Mouse (Mus musculus): ENCODE measurements around the gene Pcsk7. TPM values are rescaled to one million over a fixed set of nuclear protein-coding genes. Genes with fewer than 3 reads are reported as not detected.

The Pcsk7 gene
- polyA plus RNA-seq, 1 experiment: 17.2 TPM

- TF ChIP-seq POLR2A (IDR thresholded peaks at IDR 0.05; ENCODE audit: insufficient read length, low read depth): no peak
- TF ChIP-seq MYOD1 (IDR thresholded peaks at IDR 0.05; ENCODE audit: control insufficient read depth in 1 of 3, insufficient read length in 2 of 3, low read depth in 2 of 3): no peak
- TF ChIP-seq TCF3 (IDR thresholded peaks at IDR 0.05; ENCODE audit: insufficient read length, low read depth): no peak
- no peak for TF ChIP-seq REST (IDR thresholded peaks at IDR 0.05; ENCODE audit: insufficient read depth, insufficient read length)
- TF ChIP-seq CEBPB (IDR thresholded peaks at IDR 0.05; ENCODE audit: insufficient read depth, poor library complexity, severe bottlenecking): no peak
- TF ChIP-seq USF1 (IDR thresholded peaks at IDR 0.05; ENCODE audit: low read depth): no peak
- TF ChIP-seq E2F4 (IDR thresholded peaks at IDR 0.05; ENCODE audit: insufficient read depth): no peak
- TF ChIP-seq POLR2AphosphoS2 (IDR thresholded peaks at IDR 0.05; ENCODE audit: insufficient read length, low read depth): no peak
- no peak for TF ChIP-seq TCF12 (IDR thresholded peaks at IDR 0.05; ENCODE audit: insufficient read depth, poor library complexity, severe bottlenecking)
- TF ChIP-seq MYOG (IDR thresholded peaks at IDR 0.05; ENCODE audit: control insufficient read depth in 1 of 3, insufficient read depth in 1 of 3, insufficient read length in 2 of 3, low read depth in 2 of 3): no peak
- TF ChIP-seq MAX (IDR thresholded peaks at IDR 0.05; ENCODE audit: low read depth): no peak
- no peak for TF ChIP-seq SRF (IDR thresholded peaks at IDR 0.05; ENCODE audit: control insufficient read depth, insufficient read length, low read depth)
- Histone ChIP-seq H3K79me2 (ENCODE audit: control insufficient read depth, insufficient read depth) (peaks cover 17% of the 10 kb centered on the region), H3K4me3 (no peak overlapping the region), H3K27me3 (ENCODE audit: control insufficient read depth, insufficient read depth, insufficient read length) (no peaks in the 10 kb centered on the region), H3K4me2 (ENCODE audit: low read depth) (no peak overlapping the region), H3K36me3 (ENCODE audit: control insufficient read depth, insufficient read depth) (peaks cover 23% of the 10 kb centered on the region), H3ac (ENCODE audit: control insufficient read depth, insufficient read length) (no peak overlapping the region)
Measured at GRCm38 (mm10) chr9:45952057-45952456, 45.8 kb downstream of the Pcsk7 start.

GRCm38 (mm10) chr9:45952890-45953289 lies 46.6 kb downstream of the Pcsk7 start:
- Histone ChIP-seq H3K79me2 (ENCODE audit: control insufficient read depth, insufficient read depth) (peaks cover 17% of the 10 kb centered on the region), H3K4me3 (peak overlapping the region; percentile 73), H3ac (ENCODE audit: control insufficient read depth, insufficient read length) (peak overlapping the region; percentile 83), H3K4me2 (ENCODE audit: low read depth) (peak overlapping the region; percentile 94), H3K27me3 (ENCODE audit: control insufficient read depth, insufficient read depth, insufficient read length) (no peaks in the 10 kb centered on the region), H3K36me3 (ENCODE audit: control insufficient read depth, insufficient read depth) (peaks cover 23% of the 10 kb centered on the region)
- TF ChIP-seq POLR2AphosphoS2 (IDR thresholded peaks at IDR 0.05; ENCODE audit: insufficient read length, low read depth) (no peak), TCF3 (IDR thresholded peaks at IDR 0.05; ENCODE audit: insufficient read length, low read depth) (no peak), MYOG (IDR thresholded peaks at IDR 0.05; ENCODE audit: control insufficient read depth in 1 of 3, insufficient read depth in 1 of 3, insufficient read length in 2 of 3, low read depth in 2 of 3) (no peak), USF1 (IDR thresholded peaks at IDR 0.05; ENCODE audit: low read depth) (no peak), MAX (IDR thresholded peaks at IDR 0.05; ENCODE audit: low read depth) (no peak), CEBPB (IDR thresholded peaks at IDR 0.05; ENCODE audit: insufficient read depth, poor library complexity, severe bottlenecking) (no peak), TCF12 (IDR thresholded peaks at IDR 0.05; ENCODE audit: insufficient read depth, poor library complexity, severe bottlenecking) (no peak), REST (IDR thresholded peaks at IDR 0.05; ENCODE audit: insufficient read depth, insufficient read length) (no peak)

- Histone ChIP-seq H3K36me3 (ENCODE audit: control insufficient read depth, insufficient read depth) (peaks cover 23% of the 10 kb centered on the region), H3K4me2 (ENCODE audit: low read depth) (peak overlapping the region; percentile 94), H3K27me3 (ENCODE audit: control insufficient read depth, insufficient read depth, insufficient read length) (no peaks in the 10 kb centered on the region), H3K79me2 (ENCODE audit: control insufficient read depth, insufficient read depth) (peaks cover 17% of the 10 kb centered on the region), H3ac (ENCODE audit: control insufficient read depth, insufficient read length) (peak overlapping the region; percentile 83), H3K4me3 (peak overlapping the region; percentile 73)
- TF ChIP-seq CEBPB (IDR thresholded peaks at IDR 0.05; ENCODE audit: insufficient read depth, poor library complexity, severe bottlenecking): no peak
- no peak for TF ChIP-seq SRF (IDR thresholded peaks at IDR 0.05; ENCODE audit: control insufficient read depth, insufficient read length, low read depth)
- TF ChIP-seq POLR2A (IDR thresholded peaks at IDR 0.05; ENCODE audit: insufficient read length, low read depth): no peak
- TF ChIP-seq TCF12 (IDR thresholded peaks at IDR 0.05; ENCODE audit: insufficient read depth, poor library complexity, severe bottlenecking): no peak
- no peak for TF ChIP-seq E2F4 (IDR thresholded peaks at IDR 0.05; ENCODE audit: insufficient read depth)
- no peak for TF ChIP-seq MYOD1 (IDR thresholded peaks at IDR 0.05; ENCODE audit: control insufficient read depth in 1 of 3, insufficient read length in 2 of 3, low read depth in 2 of 3)
- no peak for TF ChIP-seq POLR2AphosphoS2 (IDR thresholded peaks at IDR 0.05; ENCODE audit: insufficient read length, low read depth)
- no peak for TF ChIP-seq REST (IDR thresholded peaks at IDR 0.05; ENCODE audit: insufficient read depth, insufficient read length)
- no peak for TF ChIP-seq TCF3 (IDR thresholded peaks at IDR 0.05; ENCODE audit: insufficient read length, low read depth)
- TF ChIP-seq MAX (IDR thresholded peaks at IDR 0.05; ENCODE audit: low read depth): no peak
- TF ChIP-seq USF1 (IDR thresholded peaks at IDR 0.05; ENCODE audit: low read depth): no peak
- TF ChIP-seq MYOG (IDR thresholded peaks at IDR 0.05; ENCODE audit: control insufficient read depth in 1 of 3, insufficient read depth in 1 of 3, insufficient read length in 2 of 3, low read depth in 2 of 3): no peak
Measured at GRCm38 (mm10) chr9:45953511-45954293, 47.4 kb downstream of the Pcsk7 start.

- H3K79me2 ChIP-seq (ENCODE audit: control insufficient read depth, insufficient read depth): peaks cover 17% of the 10 kb centered on the region
- TF ChIP-seq MAX (IDR thresholded peaks at IDR 0.05; ENCODE audit: low read depth) (no peak), MYOG (IDR thresholded peaks at IDR 0.05; ENCODE audit: control insufficient read depth in 1 of 3, insufficient read depth in 1 of 3, insufficient read length in 2 of 3, low read depth in 2 of 3) (peak in 1 of 3 experiments; percentile 22), E2F4 (IDR thresholded peaks at IDR 0.05; ENCODE audit: insufficient read depth) (no peak), REST (IDR thresholded peaks at IDR 0.05; ENCODE audit: insufficient read depth, insufficient read length) (no peak), POLR2A (IDR thresholded peaks at IDR 0.05; ENCODE audit: insufficient read length, low read depth) (peak; percentile 30), SRF (IDR thresholded peaks at IDR 0.05; ENCODE audit: control insufficient read depth, insufficient read length, low read depth) (no peak), USF1 (IDR thresholded peaks at IDR 0.05; ENCODE audit: low read depth) (no peak), TCF3 (IDR thresholded peaks at IDR 0.05; ENCODE audit: insufficient read length, low read depth) (no peak), POLR2AphosphoS2 (IDR thresholded peaks at IDR 0.05; ENCODE audit: insufficient read length, low read depth) (no peak), CEBPB (IDR thresholded peaks at IDR 0.05; ENCODE audit: insufficient read depth, poor library complexity, severe bottlenecking) (no peak)
- H3K36me3 ChIP-seq (ENCODE audit: control insufficient read depth, insufficient read depth): peaks cover 19% of the 10 kb centered on the region
- peak overlapping the region; percentile 73 for H3K4me3 ChIP-seq
- H3ac ChIP-seq (ENCODE audit: control insufficient read depth, insufficient read length): peak overlapping the region; percentile 83
- peak overlapping the region; percentile 94 for H3K4me2 ChIP-seq (ENCODE audit: low read depth)
- H3K27me3 ChIP-seq (ENCODE audit: control insufficient read depth, insufficient read depth, insufficient read length): no peaks in the 10 kb centered on the region
Measured at GRCm38 (mm10) chr9:45954294-45955106, 48.2 kb downstream of the Pcsk7 start.

All from myocyte (in vitro differentiated cells).